Mouse (Mus musculus) brain, embryonic 14.5 days (tissue): Measurements from ENCODE around the gene Spata48.

ENCODE experiments used
- CTCF ChIP-seq: fragments of 200-500 bp; IDR thresholded peaks from 2 replicates; pipeline ENCODE4 v1.5.1; 2012; ENCODE audit warnings: inconsistent platforms, mild to moderate bottlenecking, moderate library complexity, borderline replicate concordance; ENCODE audit not compliant: insufficient read depth, insufficient read length; ENCODE audit errors: extremely low read depth
- POLR2A ChIP-seq: fragments of 200-500 bp; IDR thresholded peaks from 2 replicates; pipeline ENCODE4 v1.6.1; 2012; ENCODE audit warnings: mild to moderate bottlenecking, inconsistent platforms, borderline replicate concordance; ENCODE audit not compliant: poor library complexity, insufficient read depth, insufficient read length, severe bottlenecking; ENCODE audit errors: extremely low read depth

- no peak for TF ChIP-seq CTCF
- no peak for TF ChIP-seq POLR2A
Observed at GRCm38 (mm10) chr11:11513008-11513799, 51.3 kb downstream of the Spata48 start.
